In genomic region chr14:121963251-121963941, GRCm38 (mm10) we compare ENCODE assay signal across 10 mouse cellular contexts. TPM values are rescaled to one million over a fixed set of nuclear protein-coding genes. Genes with fewer than 3 reads are reported as not detected.
DNase-seq lines count a peak whose midpoint lies in the region; ATAC-seq and TF ChIP-seq lines count a peak whose summit lies in the region.
"Had no signal": no experiment of that assay in that cellular context is flagged by ENCODE, and none has a peak within 500 bp of the region (broad histone marks: within the 10 kb centered on the region; RNA-seq: fewer than 3 reads in every experiment).

No protein-coding gene starts in this region.

- no peak overlapping the region; the same call in 1 of the 2 replicates for H3K9ac ChIP-seq in embryonic facial prominence, embryonic 13.5 days
- no peak overlapping the region for H3K9ac ChIP-seq in midbrain, embryonic 14.5 days (replicated peaks; ENCODE audit: low read length)
- H3K9ac ChIP-seq in midbrain, embryonic 13.5 days (replicated peaks) = no peak overlapping the region
- H3K9ac ChIP-seq in hindbrain, postnatal 0 days (replicated peaks; ENCODE audit: low read length) = no peak overlapping the region

- 0 out of 2 replicates have a peak overlapping the region, but pooled peaks have one; percentile 9 for H3K4me2 ChIP-seq in embryonic facial prominence, embryonic 13.5 days
- no peak overlapping the region for H3K4me2 ChIP-seq in midbrain, embryonic 14.5 days (ENCODE audit: low read length)
- H3K4me2 ChIP-seq in midbrain, embryonic 13.5 days (replicated peaks) = no peak overlapping the region
- peak overlapping the region; percentile 28; the same call in 1 of the 2 replicates for H3K4me2 ChIP-seq in hindbrain, postnatal 0 days (ENCODE audit: low read depth, low read length)

- 0 out of 2 replicates have a peak overlapping the region, but pooled peaks have one; percentile 2 for H3K4me3 ChIP-seq in embryonic facial prominence, embryonic 13.5 days
- H3K4me3 ChIP-seq in embryonic facial prominence, embryonic 10.5 days = no peak overlapping the region
- no peak overlapping the region for H3K4me3 ChIP-seq in midbrain, embryonic 14.5 days (replicated peaks; ENCODE audit: low read depth, low read length)
- H3K4me3 ChIP-seq in midbrain, embryonic 13.5 days (replicated peaks) = no peak overlapping the region
- H3K4me3 ChIP-seq in hindbrain, postnatal 0 days (ENCODE audit: low read length) = no peak overlapping the region

- peaks cover 10% of the 10 kb centered on the region; the same call in 1 of the 2 replicates for H3K4me1 ChIP-seq in embryonic facial prominence, embryonic 13.5 days
- peaks cover 3% of the 10 kb centered on the region; the same call in 1 of the 2 replicates for H3K4me1 ChIP-seq in embryonic facial prominence, embryonic 10.5 days
- H3K4me1 ChIP-seq in midbrain, embryonic 14.5 days (ENCODE audit: control insufficient read depth, insufficient read depth, low read length) = no peaks in the 10 kb centered on the region
- H3K4me1 ChIP-seq in midbrain, embryonic 13.5 days (replicated peaks) = 0 out of 2 replicates have a peak, but pooled peaks cover 2% of the 10 kb centered on the region
- no peaks in the 10 kb centered on the region for H3K4me1 ChIP-seq in hindbrain, postnatal 0 days (ENCODE audit: insufficient read depth, low read length)

- no peaks in the 10 kb centered on the region for H3K9me3 ChIP-seq in embryonic facial prominence, embryonic 13.5 days
- no peaks in the 10 kb centered on the region for H3K9me3 ChIP-seq in embryonic facial prominence, embryonic 10.5 days
- no peaks in the 10 kb centered on the region for H3K9me3 ChIP-seq in midbrain, embryonic 14.5 days (ENCODE audit: control insufficient read depth, low read length)
- H3K9me3 ChIP-seq in midbrain, embryonic 13.5 days = no peaks in the 10 kb centered on the region
- H3K9me3 ChIP-seq in hindbrain, postnatal 0 days (ENCODE audit: low read length) = no peaks in the 10 kb centered on the region

- no peaks in the 10 kb centered on the region for H3K27me3 ChIP-seq in embryonic facial prominence, embryonic 13.5 days
- no peaks in the 10 kb centered on the region for H3K27me3 ChIP-seq in embryonic facial prominence, embryonic 10.5 days (replicated peaks; ENCODE audit: low read depth, poor library complexity, severe bottlenecking)
- H3K27me3 ChIP-seq in midbrain, embryonic 14.5 days (ENCODE audit: control insufficient read depth, insufficient read depth, low read length) = no peaks in the 10 kb centered on the region
- H3K27me3 ChIP-seq in midbrain, embryonic 13.5 days = no peaks in the 10 kb centered on the region
- no peaks in the 10 kb centered on the region for H3K27me3 ChIP-seq in hindbrain, postnatal 0 days (ENCODE audit: insufficient read depth, low read length)
- no peaks in the 10 kb centered on the region for H3K27me3 ChIP-seq in splenic B cell, adult 2 months (ENCODE audit: control insufficient read depth, insufficient read depth, low read length, poor library complexity, severe bottlenecking)

- no peak overlapping the region for H3K27ac ChIP-seq in embryonic facial prominence, embryonic 13.5 days
- H3K27ac ChIP-seq in embryonic facial prominence, embryonic 10.5 days (replicated peaks) = no peak overlapping the region
- H3K27ac ChIP-seq in midbrain, embryonic 14.5 days (replicated peaks; ENCODE audit: low read depth, low read length) = no peak overlapping the region
- H3K27ac ChIP-seq in midbrain, embryonic 13.5 days = no peak overlapping the region
- peak overlapping the region; percentile 48; the same call in 1 of the 2 replicates for H3K27ac ChIP-seq in hindbrain, postnatal 0 days

- TF ChIP-seq CTCF in hindbrain, postnatal 0 days (IDR thresholded peaks at IDR 0.05; ENCODE audit: low read depth) = no peak

- H3K36me3 ChIP-seq in embryonic facial prominence, embryonic 13.5 days = no peaks in the 10 kb centered on the region
- H3K36me3 ChIP-seq in embryonic facial prominence, embryonic 10.5 days (replicated peaks) = no peaks in the 10 kb centered on the region
- H3K36me3 ChIP-seq in midbrain, embryonic 14.5 days (ENCODE audit: control insufficient read depth, insufficient read depth, low read length) = no peaks in the 10 kb centered on the region
- H3K36me3 ChIP-seq in midbrain, embryonic 13.5 days = no peaks in the 10 kb centered on the region
- H3K36me3 ChIP-seq in hindbrain, postnatal 0 days (ENCODE audit: insufficient read depth, low read length) = no peaks in the 10 kb centered on the region
- peaks cover 5% of the 10 kb centered on the region for H3K36me3 ChIP-seq in splenic B cell, adult 2 months (ENCODE audit: control insufficient read depth, insufficient read depth, low read length, poor library complexity, severe bottlenecking)

- no peak for ATAC-seq in embryonic facial prominence, embryonic 13.5 days (ENCODE audit: insufficient number of reproducible peaks, insufficient read depth, low FRiP score, low TSS enrichment, low read depth)
- ATAC-seq in midbrain, embryonic 14.5 days (ENCODE audit: low FRiP score, low TSS enrichment) = no peak
- no peak for ATAC-seq in midbrain, embryonic 13.5 days
- ATAC-seq in hindbrain, postnatal 0 days = no peak

- WGBS in embryonic facial prominence, embryonic 13.5 days = 81% methylated on average over 9 of the region's 9 CpGs
- WGBS in embryonic facial prominence, embryonic 10.5 days = 88% methylated on average over 9 of the region's 9 CpGs
- WGBS in midbrain, embryonic 14.5 days = 86% methylated on average over 9 of the region's 9 CpGs
- WGBS in midbrain, embryonic 13.5 days = 83% methylated on average over 9 of the region's 9 CpGs
- WGBS in hindbrain, postnatal 0 days = 63% methylated on average over 9 of the region's 9 CpGs

- no peak for DNase-seq in embryonic facial prominence, embryonic 10.5 days (ENCODE audit: low spot score)
- DNase-seq in midbrain, embryonic 14.5 days = peak; percentile 22
- DNase-seq in hindbrain, postnatal 0 days (ENCODE audit: low spot score) = peak; percentile 45
- peak; percentile 57 for DNase-seq in splenic B cell, adult 2 months (ENCODE audit: low read depth, low spot score)
- DNase-seq in adrenal gland, postnatal 25 days = no peak
- no peak for DNase-seq in adrenal gland, postnatal 10 days
- DNase-seq: adrenal gland, adult 2 months; lung, postnatal 36 days had no signal

RNA-seq across cellular contexts. Expression of gene Gpr183, which starts 1.6 kb away (rescaled TPM):
- 3.2 and 3.8 TPM in 2 replicates for polyA plus RNA-seq in embryonic facial prominence, embryonic 13.5 days (2015; fragmentation: Nextera tagmentation; extraction: Ambion mirVana)
- polyA plus RNA-seq in embryonic facial prominence, embryonic 10.5 days (2016; fragmentation: Nextera tagmentation; extraction: Ambion mirVana) = 2.4 and 2.9 TPM in 2 replicates
- polyA plus RNA-seq in midbrain, embryonic 14.5 days (2014; fragmentation: Nextera tagmentation; extraction: Ambion mirVana) = 0.67 and 0.72 TPM in 2 replicates
- 0.72 and 1.2 TPM in 2 replicates for polyA plus RNA-seq in midbrain, embryonic 13.5 days (2015; fragmentation: Nextera tagmentation; extraction: Ambion mirVana)
- 1.3 and 1.5 TPM in 2 replicates for total RNA-seq in hindbrain, postnatal 0 days (2014; rRNA removed)
- 0.56 and 0.58 TPM in 2 replicates for polyA plus RNA-seq in hindbrain, postnatal 0 days (2015; fragmentation: Nextera tagmentation; extraction: Ambion mirVana)
- 0.67 and 0.91 TPM in 2 replicates for total RNA-seq in adrenal gland, postnatal 25 days (2021)
- total RNA-seq in adrenal gland, postnatal 10 days (2021) = 1 to 10 TPM in 1 of 2 experiments, under 1 TPM in 1; 0.94 to 1.2 TPM

RNA-seq across cellular contexts. Expression of gene Gpr18, which starts 47.8 kb away (rescaled TPM):
- polyA plus RNA-seq in embryonic facial prominence, embryonic 13.5 days (2015; fragmentation: Nextera tagmentation; extraction: Ambion mirVana) = 0.45 and 0.69 TPM in 2 replicates
- polyA plus RNA-seq in embryonic facial prominence, embryonic 10.5 days (2016; fragmentation: Nextera tagmentation; extraction: Ambion mirVana) = 0.22 TPM in 1 of 2 replicates, not detected in the other
- polyA plus RNA-seq in midbrain, embryonic 14.5 days (2014; fragmentation: Nextera tagmentation; extraction: Ambion mirVana) = not detected in 2 replicates
- polyA plus RNA-seq in midbrain, embryonic 13.5 days (2015; fragmentation: Nextera tagmentation; extraction: Ambion mirVana) = 0.24 TPM in 1 of 2 replicates, not detected in the other
- total RNA-seq in hindbrain, postnatal 0 days (2014; rRNA removed) = not detected in 2 replicates
- polyA plus RNA-seq in hindbrain, postnatal 0 days (2015; fragmentation: Nextera tagmentation; extraction: Ambion mirVana) = not detected in 2 replicates
- 0.27 TPM in 1 of 2 replicates, not detected in the other for total RNA-seq in adrenal gland, postnatal 25 days (2021)
- 1 to 10 TPM; 1.2 TPM for total RNA-seq in adrenal gland, postnatal 10 days (2021)

Comparison
In these comparisons a context has a peak if more than half of its experiments do, and no peak if none do; other contexts are left out.
1. H3K4me2 ChIP-seq: peak in embryonic facial prominence, embryonic 13.5 days (single experiment) and hindbrain, postnatal 0 days (single experiment); none in midbrain, embryonic 14.5 days (single experiment) and midbrain, embryonic 13.5 days (single experiment).
2. DNase-seq: peak in midbrain, embryonic 14.5 days (single experiment), hindbrain, postnatal 0 days (single experiment) and splenic B cell, adult 2 months (single experiment); none in embryonic facial prominence, embryonic 10.5 days (single experiment), adrenal gland, postnatal 25 days (single experiment) and adrenal gland, postnatal 10 days (single experiment).